Mouse (Mus musculus): ENCODE results near the gene Nme4. TPM values are rescaled to one million over a fixed set of nuclear protein-coding genes. Genes with fewer than 3 reads are reported as not detected.

The Nme4 gene
- 0.85 TPM for polyA plus RNA-seq (2014; fragmentation: Illumina TruSeq; extraction: RNeasy Lipid Tissue Mini Kit (QIAGEN cat#74804); ENCODE audit: low read depth, low replicate concordance)

DNA sequence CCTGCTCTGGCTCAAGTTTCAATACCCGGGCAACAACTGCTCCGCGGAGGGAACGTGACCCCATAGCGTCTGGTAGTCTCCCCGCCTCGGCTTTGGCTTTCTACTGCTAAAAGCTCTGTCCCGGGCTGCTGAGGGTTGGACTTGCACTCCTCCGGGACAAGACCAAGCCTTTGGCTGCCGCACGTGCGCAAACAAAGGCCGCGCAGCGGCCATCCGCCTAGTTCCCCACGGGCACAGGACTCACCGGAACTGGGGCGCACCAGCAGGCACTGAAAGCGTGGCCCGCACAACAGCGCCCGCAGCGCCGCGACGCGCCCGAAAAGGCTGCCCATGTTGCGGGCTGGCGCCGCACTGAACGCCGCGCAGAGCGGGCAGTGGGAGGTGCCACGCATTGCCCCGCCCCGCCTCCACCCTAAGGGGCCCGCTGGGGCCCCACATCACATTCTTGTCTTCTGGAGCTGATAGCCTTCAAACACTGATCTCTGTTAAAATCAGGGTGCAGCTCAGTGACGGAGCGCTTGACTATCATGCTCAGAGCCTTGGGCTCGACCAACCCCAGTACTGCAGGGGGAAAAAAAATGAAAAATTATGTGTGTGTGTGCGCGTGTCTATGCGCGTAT, at the start of gene Nme4:
Gene Nme4 (minus strand): TSS at position 482 of the 620 bp plus-strand sequence.

DNA sequence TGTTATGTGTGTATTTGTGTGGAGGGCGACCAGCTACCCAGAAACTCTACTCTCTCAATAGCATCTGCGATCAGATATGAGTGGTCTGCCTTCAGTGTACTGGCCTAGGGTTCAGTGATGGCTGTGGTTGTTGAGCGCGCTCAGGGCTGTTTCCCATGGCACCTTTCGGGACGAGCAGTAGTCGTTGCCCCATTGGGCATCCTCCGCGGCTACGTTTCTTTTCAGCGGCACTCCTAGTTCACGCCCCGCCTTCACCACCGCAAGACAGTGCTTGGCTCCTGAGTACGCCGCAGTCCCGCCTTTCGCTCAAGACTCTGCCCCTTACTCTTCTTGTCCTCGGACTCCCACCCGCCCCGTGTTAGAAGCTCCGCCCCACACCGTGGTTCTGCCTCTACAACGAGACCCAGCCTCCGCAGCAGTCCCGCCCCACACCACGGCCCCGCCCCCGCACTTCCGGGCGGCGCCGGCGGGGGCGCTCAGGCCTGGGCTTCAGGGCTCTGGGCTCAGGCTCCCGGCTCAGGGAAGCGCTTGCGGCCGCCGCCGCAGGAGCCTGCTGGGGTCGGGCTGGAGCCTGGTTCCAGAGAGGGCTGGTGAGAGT, 42.9 kb upstream of the Nme4 start, which contains the start of gene Axin1:
Gene Axin1 (plus strand): TSS at position 450 of the 598 bp plus-strand sequence.

GRCm38 (mm10) chr17:26123267-26123684, 27.9 kb upstream of the Nme4 start, which contains the start of gene Mrpl28:
TSS of gene Mrpl28 (plus strand) at chr17:26123500.

DNA sequence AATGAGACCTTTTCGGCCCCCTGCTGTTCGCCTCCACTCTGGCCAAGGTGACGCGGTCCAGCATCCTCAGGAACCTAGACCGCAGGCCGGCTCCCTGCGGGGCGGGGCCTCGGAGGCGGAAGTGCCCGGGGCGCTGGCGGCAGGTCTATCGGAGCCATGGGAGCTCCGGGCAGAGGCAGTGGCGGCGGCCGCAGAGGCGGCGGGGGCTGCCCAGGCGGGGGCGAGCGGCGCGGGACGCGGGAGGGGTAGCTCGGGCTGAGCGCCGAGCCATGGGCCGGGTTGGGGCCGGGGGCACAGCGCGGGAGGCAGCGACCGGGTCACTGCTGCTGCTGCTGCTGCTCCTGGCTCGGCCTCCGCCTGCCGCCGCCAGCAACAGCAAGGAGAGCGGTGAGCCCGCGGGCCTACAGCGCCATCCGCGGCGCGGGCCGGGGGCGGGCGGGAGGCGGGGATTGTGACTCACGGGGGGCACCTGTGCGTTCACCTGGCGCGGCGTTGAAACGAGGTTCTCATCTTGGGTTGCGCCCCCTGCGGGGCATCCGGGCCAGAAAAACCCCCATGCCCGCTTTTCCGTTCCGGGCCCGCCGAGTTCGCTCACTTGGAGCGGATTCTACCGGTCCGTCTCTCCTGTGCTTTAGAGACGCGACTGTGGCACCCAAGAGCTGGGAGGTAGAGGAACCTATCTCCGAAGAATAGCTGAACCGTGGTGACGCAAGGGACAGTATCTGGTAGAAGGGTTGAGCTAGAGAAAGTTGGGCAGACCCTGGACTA, 18.0 kb upstream of the Nme4 start, which contains the start of gene Tmem8:
Gene Tmem8 (plus strand): TSS at position 119 of the 768 bp plus-strand sequence.

DNA sequence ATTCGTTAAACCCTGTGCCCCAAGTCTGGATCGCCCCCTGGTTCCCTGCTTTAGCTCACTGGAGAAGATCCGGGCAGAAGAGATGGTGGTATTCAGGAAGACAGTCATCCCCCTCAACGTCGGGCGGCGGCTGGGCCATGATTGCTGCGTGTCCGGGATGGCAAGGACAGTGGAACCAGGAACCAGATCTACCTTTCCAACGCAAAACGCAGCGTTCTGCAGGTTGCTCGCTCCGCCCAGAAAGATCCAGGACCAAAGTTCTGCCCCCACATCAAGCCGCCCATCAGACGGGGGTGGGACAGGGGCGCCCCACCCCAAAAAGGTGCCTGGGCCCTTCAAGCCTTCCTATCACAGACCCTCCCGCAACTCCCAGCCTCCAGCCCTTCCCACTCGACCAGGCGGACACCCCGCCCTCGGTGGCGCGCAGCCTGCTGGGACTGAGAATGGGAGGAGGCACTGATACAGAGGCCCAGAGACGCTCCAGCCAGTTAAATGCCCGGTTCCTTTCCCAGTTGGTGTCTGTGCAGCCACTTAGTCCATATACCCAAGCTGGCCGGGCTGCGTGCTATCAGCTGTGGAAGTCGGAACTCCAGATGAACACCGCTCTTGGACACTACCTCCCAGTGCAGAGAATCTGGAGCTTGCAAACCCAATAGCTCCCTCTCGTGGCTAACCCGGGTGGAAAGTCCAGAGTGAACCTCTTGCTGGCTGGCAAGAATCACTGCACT, 5.3 kb downstream of the Nme4 start, which contains the start of gene Decr2:
Gene Decr2 (minus strand): TSS at position 433 of the 728 bp plus-strand sequence.

DNA sequence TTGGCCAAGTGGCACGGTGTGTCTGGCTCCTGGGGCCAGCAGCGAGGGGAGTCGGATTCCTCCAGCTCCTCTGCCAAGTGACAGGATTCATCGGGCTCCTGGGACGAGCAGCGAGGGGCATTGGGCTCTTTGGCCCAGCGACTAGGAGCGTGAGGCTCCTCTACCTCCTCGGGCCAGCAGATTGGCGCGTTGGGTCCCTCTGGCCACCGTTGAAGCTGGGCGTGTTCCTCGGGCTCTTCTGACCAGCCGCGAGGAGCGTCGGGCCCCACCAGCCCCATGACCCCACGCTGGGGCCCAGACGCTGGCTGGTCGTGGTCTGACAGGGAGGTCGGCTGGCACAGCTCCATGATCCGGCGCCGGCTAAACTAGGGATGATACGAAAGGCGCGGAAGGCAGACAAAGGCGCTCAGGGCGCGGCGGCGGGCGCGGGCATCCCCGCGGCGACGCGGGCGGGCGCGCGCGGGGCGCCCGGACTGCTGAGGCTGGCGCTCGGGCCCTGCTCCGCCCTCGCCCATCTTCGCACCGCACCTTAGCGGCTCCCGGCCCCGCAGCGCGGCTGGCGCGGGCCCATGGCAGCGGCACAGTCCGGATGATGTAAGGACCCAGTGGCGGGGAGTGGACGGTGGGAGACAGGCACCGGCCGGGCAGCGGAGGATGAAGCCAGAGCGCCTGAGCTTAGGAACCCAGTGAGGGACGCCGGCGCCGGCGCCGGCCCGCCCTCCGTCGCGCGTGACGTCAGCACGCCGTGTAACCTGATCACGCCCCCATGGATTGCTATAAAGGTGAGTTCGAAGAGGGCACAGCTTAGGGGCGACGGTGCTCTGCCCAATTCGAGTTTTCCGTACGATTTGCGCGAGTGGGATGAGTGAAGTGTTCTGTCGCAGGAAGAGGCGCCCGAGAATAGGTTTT, 26.3 kb downstream of the Nme4 start, which contains the start of gene Rab11fip3:
Gene Rab11fip3 (minus strand): TSS at position 725 of the 909 bp plus-strand sequence.

Other genes starting within 250 kb of the Nme4 start
- 1.2 TPM for gene Wdr90, start 234.1 kb downstream of the Nme4 start, polyA plus RNA-seq (2014; fragmentation: Illumina TruSeq; extraction: RNeasy Lipid Tissue Mini Kit (QIAGEN cat#74804); ENCODE audit: low read depth, low replicate concordance)
- 2.5 TPM for gene Mcrip2, start 226.8 kb downstream of the Nme4 start, polyA plus RNA-seq (2014; fragmentation: Illumina TruSeq; extraction: RNeasy Lipid Tissue Mini Kit (QIAGEN cat#74804); ENCODE audit: low read depth, low replicate concordance)
- 56.3 TPM for gene Mettl26, start 220.5 kb downstream of the Nme4 start, polyA plus RNA-seq (2014; fragmentation: Illumina TruSeq; extraction: RNeasy Lipid Tissue Mini Kit (QIAGEN cat#74804); ENCODE audit: low read depth, low replicate concordance)
- not detected for gene Wfikkn1, start 214.7 kb downstream of the Nme4 start, polyA plus RNA-seq (2014; fragmentation: Illumina TruSeq; extraction: RNeasy Lipid Tissue Mini Kit (QIAGEN cat#74804); ENCODE audit: low read depth, low replicate concordance)
- gene Rab40c, start 175.9 kb downstream of the Nme4 start, polyA plus RNA-seq (2014; fragmentation: Illumina TruSeq; extraction: RNeasy Lipid Tissue Mini Kit (QIAGEN cat#74804); ENCODE audit: low read depth, low replicate concordance) = 0.69 TPM
- gene Pigq, start 150.7 kb downstream of the Nme4 start, polyA plus RNA-seq (2014; fragmentation: Illumina TruSeq; extraction: RNeasy Lipid Tissue Mini Kit (QIAGEN cat#74804); ENCODE audit: low read depth, low replicate concordance) = 56.6 TPM
- gene Nhlrc4, start 150.6 kb downstream of the Nme4 start, polyA plus RNA-seq (2014; fragmentation: Illumina TruSeq; extraction: RNeasy Lipid Tissue Mini Kit (QIAGEN cat#74804); ENCODE audit: low read depth, low replicate concordance) = 1.2 TPM
- gene A930017K11Rik, start 143.0 kb downstream of the Nme4 start, polyA plus RNA-seq (2014; fragmentation: Illumina TruSeq; extraction: RNeasy Lipid Tissue Mini Kit (QIAGEN cat#74804); ENCODE audit: low read depth, low replicate concordance) = not detected
- gene Capn15, start 109.8 kb downstream of the Nme4 start, polyA plus RNA-seq (2014; fragmentation: Illumina TruSeq; extraction: RNeasy Lipid Tissue Mini Kit (QIAGEN cat#74804); ENCODE audit: low read depth, low replicate concordance) = 0.69 TPM
- gene Rab11fip3, start 26.0 kb downstream of the Nme4 start, polyA plus RNA-seq (2014; fragmentation: Illumina TruSeq; extraction: RNeasy Lipid Tissue Mini Kit (QIAGEN cat#74804); ENCODE audit: low read depth, low replicate concordance) = 25.0 TPM
- gene Decr2, start 5.3 kb downstream of the Nme4 start, polyA plus RNA-seq (2014; fragmentation: Illumina TruSeq; extraction: RNeasy Lipid Tissue Mini Kit (QIAGEN cat#74804); ENCODE audit: low read depth, low replicate concordance) = 51.9 TPM
- gene Tmem8, start 17.7 kb upstream of the Nme4 start, polyA plus RNA-seq (2014; fragmentation: Illumina TruSeq; extraction: RNeasy Lipid Tissue Mini Kit (QIAGEN cat#74804); ENCODE audit: low read depth, low replicate concordance) = 19.8 TPM
- gene Mrpl28, start 27.9 kb upstream of the Nme4 start, polyA plus RNA-seq (2014; fragmentation: Illumina TruSeq; extraction: RNeasy Lipid Tissue Mini Kit (QIAGEN cat#74804); ENCODE audit: low read depth, low replicate concordance) = 10.4 TPM
- gene Axin1, start 43.1 kb upstream of the Nme4 start, polyA plus RNA-seq (2014; fragmentation: Illumina TruSeq; extraction: RNeasy Lipid Tissue Mini Kit (QIAGEN cat#74804); ENCODE audit: low read depth, low replicate concordance) = 20.0 TPM
- not detected for gene Pdia2, start 103.5 kb upstream of the Nme4 start, polyA plus RNA-seq (2014; fragmentation: Illumina TruSeq; extraction: RNeasy Lipid Tissue Mini Kit (QIAGEN cat#74804); ENCODE audit: low read depth, low replicate concordance)
- gene Rgs11, start 107.3 kb upstream of the Nme4 start, polyA plus RNA-seq (2014; fragmentation: Illumina TruSeq; extraction: RNeasy Lipid Tissue Mini Kit (QIAGEN cat#74804); ENCODE audit: low read depth, low replicate concordance) = 0.53 TPM
- not detected for gene Arhgdig, start 112.2 kb upstream of the Nme4 start, polyA plus RNA-seq (2014; fragmentation: Illumina TruSeq; extraction: RNeasy Lipid Tissue Mini Kit (QIAGEN cat#74804); ENCODE audit: low read depth, low replicate concordance)
- 30.6 TPM for gene Fam234a, start 148.6 kb upstream of the Nme4 start, polyA plus RNA-seq (2014; fragmentation: Illumina TruSeq; extraction: RNeasy Lipid Tissue Mini Kit (QIAGEN cat#74804); ENCODE audit: low read depth, low replicate concordance)
- gene Luc7l, start 157.3 kb upstream of the Nme4 start, polyA plus RNA-seq (2014; fragmentation: Illumina TruSeq; extraction: RNeasy Lipid Tissue Mini Kit (QIAGEN cat#74804); ENCODE audit: low read depth, low replicate concordance) = 35.5 TPM

All from kidney, adult 10 weeks (tissue).